Comparison of ENCODE assay signal across 8 mouse cellular contexts in genomic region chr7:29155838-29156782, GRCm38 (mm10). TPM values are rescaled to one million over a fixed set of nuclear protein-coding genes. Genes with fewer than 3 reads are reported as not detected.
A peak's percentile ranks its signal among the peaks of the same experiment; 100 is the strongest.
DNase-seq lines count a peak whose midpoint lies in the region; ATAC-seq and TF ChIP-seq lines count a peak whose summit lies in the region.

Fam98c (minus strand) TSS chr7:29156234.

- H3K9me3 ChIP-seq in ES-Bruce4 (replicated peaks; ENCODE audit: control insufficient read depth, insufficient read depth, low read length, poor library complexity, severe bottlenecking), result 0 out of 2 replicates have a peak, but pooled peaks cover 4% of the 10 kb centered on the region
- no peaks in the 10 kb centered on the region for H3K9me3 ChIP-seq in forebrain, embryonic 13.5 days (replicated peaks)
- H3K9me3 ChIP-seq in heart, postnatal 0 days (replicated peaks; ENCODE audit: control insufficient read depth, low read length), result no peaks in the 10 kb centered on the region
- H3K9me3 ChIP-seq in liver, embryonic 16.5 days (replicated peaks; ENCODE audit: control insufficient read depth, low read length), result peaks cover 3% of the 10 kb centered on the region; the same call in 1 of the 2 replicates
- no peaks in the 10 kb centered on the region for H3K9me3 ChIP-seq in neural tube, embryonic 13.5 days

- peak; percentile 80 for ATAC-seq in cerebellum, adult (ENCODE audit: insufficient number of reproducible peaks, low FRiP score, low TSS enrichment)
- peak; percentile 77 for ATAC-seq in forebrain, embryonic 13.5 days
- ATAC-seq in heart, postnatal 0 days (ENCODE audit: insufficient read depth, low read depth), result peak; percentile 89
- peak; percentile 77 for ATAC-seq in liver, embryonic 16.5 days (ENCODE audit: low read depth)
- peak; percentile 91 for ATAC-seq in neural tube, embryonic 13.5 days (ENCODE audit: low read depth)

- TF ChIP-seq POLR2A in ES-Bruce4 (IDR thresholded peaks at IDR 0.05; ENCODE audit: insufficient read depth, low read length), result no peak
- TF ChIP-seq POLR2A in testis, adult 2 months (IDR thresholded peaks at IDR 0.05; ENCODE audit: control insufficient read depth, low read depth, low read length), result peak; percentile 3; the same call in 1 of the 2 replicates

- H3K9ac ChIP-seq in ES-Bruce4 (ENCODE audit: low read depth, poor library complexity, severe bottlenecking), result peak within 1 kb of the TSS; percentile 85
- H3K9ac ChIP-seq in forebrain, embryonic 13.5 days, result peak within 1 kb of the TSS; percentile 80
- H3K9ac ChIP-seq in heart, postnatal 0 days (replicated peaks; ENCODE audit: low read depth, low read length), result peak within 1 kb of the TSS; percentile 74
- peak within 1 kb of the TSS; percentile 76 for H3K9ac ChIP-seq in liver, embryonic 16.5 days (ENCODE audit: low read depth, low read length)
- H3K9ac ChIP-seq in neural tube, embryonic 13.5 days, result peak within 1 kb of the TSS; percentile 85

- whole genome bisulfite sequencing in forebrain, embryonic 13.5 days, result 4% methylated on average over 58 of the region's 68 CpGs
- WGBS in heart, postnatal 0 days, result 3% methylated on average over 67 of the region's 68 CpGs
- 2% methylated on average over 63 of the region's 68 CpGs for WGBS in liver, embryonic 16.5 days (ENCODE audit: insufficient replicate concordance)
- 4% methylated on average over 65 of the region's 68 CpGs for WGBS in neural tube, embryonic 13.5 days

- DNase-seq in heart, postnatal 0 days (ENCODE audit: low spot score), result peak; percentile 85
- peak; percentile 87 to 93 for DNase-seq in kidney, postnatal 4 days

- TF ChIP-seq CTCF in ES-Bruce4 (IDR thresholded peaks at IDR 0.05; ENCODE audit: low read depth, low read length), result peak; percentile 1
- TF ChIP-seq CTCF in heart, postnatal 0 days (IDR thresholded peaks at IDR 0.05; ENCODE audit: low read depth), result peak; percentile 31
- 0 out of 2 replicates have a peak, but pooled peaks have one; percentile 11 for TF ChIP-seq CTCF in testis, adult 2 months (IDR thresholded peaks at IDR 0.05; ENCODE audit: control insufficient read depth, insufficient read depth, insufficient replicate concordance, low read depth, low read length)

- H3K4me1 ChIP-seq in ES-Bruce4 (ENCODE audit: control insufficient read depth, insufficient read depth, low read length), result peaks cover 2% of the 10 kb centered on the region
- peaks cover 10% of the 10 kb centered on the region for H3K4me1 ChIP-seq in forebrain, embryonic 13.5 days
- no peaks in the 10 kb centered on the region for H3K4me1 ChIP-seq in heart, postnatal 0 days (ENCODE audit: control insufficient read depth, insufficient read depth)
- peaks cover 9% of the 10 kb centered on the region for H3K4me1 ChIP-seq in liver, embryonic 16.5 days (ENCODE audit: control insufficient read depth, low read depth, low read length)
- peaks cover 6% of the 10 kb centered on the region for H3K4me1 ChIP-seq in neural tube, embryonic 13.5 days (replicated peaks)
- H3K4me1 ChIP-seq in testis, adult 2 months (ENCODE audit: control insufficient read depth, insufficient read depth, low read length), result peaks cover 16% of the 10 kb centered on the region

- peak within 1 kb of the TSS; percentile 3; the same call in 1 of the 2 replicates for H3K27ac ChIP-seq in ES-Bruce4 (ENCODE audit: insufficient read depth, low read length)
- H3K27ac ChIP-seq in forebrain, embryonic 13.5 days, result peak within 1 kb of the TSS; percentile 90
- H3K27ac ChIP-seq in heart, postnatal 0 days (ENCODE audit: low read depth), result peak within 1 kb of the TSS; percentile 80
- H3K27ac ChIP-seq in liver, embryonic 16.5 days (ENCODE audit: low read length), result peak within 1 kb of the TSS; percentile 34
- peak within 1 kb of the TSS; percentile 95 for H3K27ac ChIP-seq in neural tube, embryonic 13.5 days (replicated peaks)
- peak within 1 kb of the TSS; percentile 92 for H3K27ac ChIP-seq in testis, adult 2 months (ENCODE audit: control insufficient read depth, insufficient read depth, low read depth, low read length)

- peak within 1 kb of the TSS; percentile 98 for H3K4me2 ChIP-seq in forebrain, embryonic 13.5 days
- H3K4me2 ChIP-seq in heart, postnatal 0 days (ENCODE audit: low read depth, low read length), result peak within 1 kb of the TSS; percentile 92
- peak within 1 kb of the TSS; percentile 97 for H3K4me2 ChIP-seq in liver, embryonic 16.5 days (ENCODE audit: low read depth, low read length)
- peak within 1 kb of the TSS; percentile 93 for H3K4me2 ChIP-seq in neural tube, embryonic 13.5 days

- TF ChIP-seq EP300 in ES-Bruce4 (IDR thresholded peaks at IDR 0.05; ENCODE audit: insufficient read depth, low read depth, low read length), result no peak
- no peak for TF ChIP-seq EP300 in heart, postnatal 0 days (IDR thresholded peaks at IDR 0.05; ENCODE audit: low read depth)

- H3K4me3 ChIP-seq in ES-Bruce4 (ENCODE audit: low read depth, low read length), result peak within 1 kb of the TSS; percentile 85
- H3K4me3 ChIP-seq in forebrain, embryonic 13.5 days, result peak within 1 kb of the TSS; percentile 75
- peak within 1 kb of the TSS; percentile 77 for H3K4me3 ChIP-seq in heart, postnatal 0 days (ENCODE audit: low read depth, low read length)
- peak within 1 kb of the TSS; percentile 81 for H3K4me3 ChIP-seq in liver, embryonic 16.5 days (ENCODE audit: low read depth, low read length)
- peak within 1 kb of the TSS; percentile 80 for H3K4me3 ChIP-seq in neural tube, embryonic 13.5 days
- H3K4me3 ChIP-seq in testis, adult 2 months (ENCODE audit: control insufficient read depth, low read depth, low read length), result peak within 1 kb of the TSS; percentile 91

- no peaks in the 10 kb centered on the region for H3K27me3 ChIP-seq in ES-Bruce4 (ENCODE audit: control insufficient read depth, insufficient read depth, low read length, poor library complexity, severe bottlenecking)
- H3K27me3 ChIP-seq in forebrain, embryonic 13.5 days, result peaks cover 25% of the 10 kb centered on the region
- peaks cover 14% of the 10 kb centered on the region for H3K27me3 ChIP-seq in heart, postnatal 0 days (ENCODE audit: control insufficient read depth, insufficient read depth, low read length)
- peaks cover 11% of the 10 kb centered on the region for H3K27me3 ChIP-seq in liver, embryonic 16.5 days (ENCODE audit: control insufficient read depth, insufficient read depth, low read depth, low read length)
- H3K27me3 ChIP-seq in neural tube, embryonic 13.5 days, result peaks cover 28% of the 10 kb centered on the region
- H3K27me3 ChIP-seq in testis, adult 2 months (ENCODE audit: control insufficient read depth, insufficient read depth, low read length), result no peaks in the 10 kb centered on the region

- H3K36me3 ChIP-seq in ES-Bruce4 (ENCODE audit: control insufficient read depth, insufficient read depth, low read length, poor library complexity, severe bottlenecking), result no peaks in the 10 kb centered on the region
- H3K36me3 ChIP-seq in forebrain, embryonic 13.5 days (ENCODE audit: poor library complexity, severe bottlenecking), result peaks cover 3% of the 10 kb centered on the region; the same call in 1 of the 2 replicates
- 0 out of 2 replicates have a peak, but pooled peaks cover 12% of the 10 kb centered on the region for H3K36me3 ChIP-seq in heart, postnatal 0 days (replicated peaks; ENCODE audit: control insufficient read depth, insufficient read depth, low read length)
- H3K36me3 ChIP-seq in liver, embryonic 16.5 days (ENCODE audit: control insufficient read depth, insufficient read depth), result peaks cover 3% of the 10 kb centered on the region; the same call in 1 of the 2 replicates
- peaks cover 17% of the 10 kb centered on the region for H3K36me3 ChIP-seq in neural tube, embryonic 13.5 days
- peaks cover 1% of the 10 kb centered on the region; the same call in 1 of the 2 replicates for H3K36me3 ChIP-seq in testis, adult 2 months (ENCODE audit: control insufficient read depth, insufficient read depth, low read length)

RNA-seq across cellular contexts. Expression of gene Fam98c, which starts in this region (rescaled TPM):
- polyA plus RNA-seq in ES-Bruce4 (2011; ENCODE audit: insufficient read depth, insufficient read length, low read depth, missing spikeins), result 12.6 and 13.3 TPM in 2 replicates
- polyA plus RNA-seq in forebrain, embryonic 13.5 days (2015; fragmentation: Nextera tagmentation; extraction: Ambion mirVana), result 14.1 and 15.9 TPM in 2 replicates
- total RNA-seq in heart, postnatal 0 days (2014; rRNA removed; ENCODE audit: low replicate concordance), result 24.5 and 28.1 TPM in 2 replicates
- 23.1 and 23.2 TPM in 2 replicates for polyA plus RNA-seq in heart, postnatal 0 days (2015; fragmentation: Nextera tagmentation; extraction: Ambion mirVana)
- polyA plus RNA-seq in liver, embryonic 16.5 days (2015; fragmentation: Nextera tagmentation; extraction: Ambion mirVana), result 3.8 and 4.9 TPM in 2 replicates
- 29.4 and 39.3 TPM in 2 replicates for polyA plus RNA-seq in neural tube, embryonic 13.5 days (2015; fragmentation: Nextera tagmentation; extraction: Ambion mirVana)
- 194 and 338 TPM in 2 replicates for polyA plus RNA-seq in testis, adult 2 months (2012; rRNA removed)

Comparison
In these comparisons a context has a peak if more than half of its experiments do, and no peak if none do; other contexts are left out.
1. Peak in every context shown above with its lines: DNase-seq, ATAC-seq, H3K4me3 ChIP-seq and H3K27ac ChIP-seq.
2. H3K27ac ChIP-seq: peak in every context shown above with its lines; median percentile 95 in neural tube, embryonic 13.5 days; 92 in testis, adult 2 months; 90 in forebrain, embryonic 13.5 days; 80 in heart, postnatal 0 days; 34 in liver, embryonic 16.5 days; 3 in ES-Bruce4.